Mouse (Mus musculus) liver, adult 2 months (tissue): ENCODE results near the gene Tmco4.

Source experiments
- CTCF ChIP-seq: fragments of 200-500 bp; IDR thresholded peaks from 2 replicates; pipeline ENCODE4 v1.5.1; 2011; ENCODE audit warnings: low read depth, low read length, control low read depth
- POLR2A ChIP-seq: fragments of 200-500 bp; IDR thresholded peaks from 2 replicates; pipeline ENCODE4 v1.6.1; 2011; ENCODE audit warnings: low read length, control low read depth; ENCODE audit not compliant: insufficient read depth; ENCODE audit errors: extremely low read depth

GRCm38 (mm10) chr4:139048518-139048917 lies 75.8 kb downstream of the Tmco4 start:
- TF ChIP-seq POLR2A (no peak), CTCF (no peak)
